Mouse (Mus musculus) brain, embryonic 14.5 days (tissue): Measurements from ENCODE around the gene Dll1.

Experiments used
- CTCF ChIP-seq: fragments of 200-500 bp; IDR thresholded peaks from 2 replicates; pipeline ENCODE4 v1.5.1; 2012; ENCODE audit warnings: inconsistent platforms, mild to moderate bottlenecking, moderate library complexity, borderline replicate concordance; ENCODE audit not compliant: insufficient read depth, insufficient read length; ENCODE audit errors: extremely low read depth
- POLR2A ChIP-seq: fragments of 200-500 bp; IDR thresholded peaks from 2 replicates; pipeline ENCODE4 v1.6.1; 2012; ENCODE audit warnings: mild to moderate bottlenecking, inconsistent platforms, borderline replicate concordance; ENCODE audit not compliant: poor library complexity, insufficient read depth, insufficient read length, severe bottlenecking; ENCODE audit errors: extremely low read depth

DNA sequence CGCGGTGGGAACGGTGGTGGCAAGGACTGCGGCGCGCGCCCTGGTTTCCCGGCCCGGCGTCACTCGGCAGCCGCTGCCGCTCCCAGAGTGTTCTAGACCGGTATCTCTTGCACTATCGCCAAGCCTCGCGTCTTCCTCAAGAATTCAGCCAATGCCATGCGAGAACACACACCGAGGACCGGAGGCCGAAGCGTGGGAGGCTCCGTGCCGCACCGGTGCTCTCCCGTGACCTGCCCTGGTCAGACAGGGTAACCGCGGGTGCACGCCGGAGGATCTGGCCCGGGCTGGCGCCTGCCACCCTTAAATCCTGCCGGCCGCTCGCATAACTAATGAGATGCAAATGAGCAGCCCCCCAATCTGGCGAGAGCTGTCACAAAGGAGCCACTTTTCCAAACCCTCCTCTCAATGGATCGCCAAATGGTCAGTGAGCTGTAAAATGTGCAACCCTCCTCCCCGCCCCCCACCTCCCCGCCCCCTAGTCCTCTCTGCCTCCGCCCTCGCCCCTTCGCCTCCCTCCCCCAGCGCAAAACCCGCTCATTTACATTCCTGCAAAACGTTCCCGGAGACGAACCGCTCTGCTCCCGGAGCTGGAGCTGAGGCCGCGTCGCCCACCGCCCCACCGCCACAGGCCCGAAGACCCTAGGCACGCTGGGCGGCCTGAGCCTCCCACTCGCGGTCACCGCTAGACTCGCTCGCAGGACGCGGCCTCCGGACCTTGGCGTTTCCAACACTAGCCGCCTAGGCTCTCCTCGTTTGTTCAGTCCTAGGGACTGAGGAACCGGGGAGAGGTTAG, 775 bp downstream of the Dll1 start:
- TF ChIP-seq POLR2A (peak; percentile 64), CTCF (no peak)
